Mouse (Mus musculus): ENCODE measurements at regions not wholly inside any gene's neighbourhood (a gene's known extent, or its start where the extent isn't known, plus 50 kb on each side); places are given as distances from the start of the nearest gene placed in this dataset.

DNA sequence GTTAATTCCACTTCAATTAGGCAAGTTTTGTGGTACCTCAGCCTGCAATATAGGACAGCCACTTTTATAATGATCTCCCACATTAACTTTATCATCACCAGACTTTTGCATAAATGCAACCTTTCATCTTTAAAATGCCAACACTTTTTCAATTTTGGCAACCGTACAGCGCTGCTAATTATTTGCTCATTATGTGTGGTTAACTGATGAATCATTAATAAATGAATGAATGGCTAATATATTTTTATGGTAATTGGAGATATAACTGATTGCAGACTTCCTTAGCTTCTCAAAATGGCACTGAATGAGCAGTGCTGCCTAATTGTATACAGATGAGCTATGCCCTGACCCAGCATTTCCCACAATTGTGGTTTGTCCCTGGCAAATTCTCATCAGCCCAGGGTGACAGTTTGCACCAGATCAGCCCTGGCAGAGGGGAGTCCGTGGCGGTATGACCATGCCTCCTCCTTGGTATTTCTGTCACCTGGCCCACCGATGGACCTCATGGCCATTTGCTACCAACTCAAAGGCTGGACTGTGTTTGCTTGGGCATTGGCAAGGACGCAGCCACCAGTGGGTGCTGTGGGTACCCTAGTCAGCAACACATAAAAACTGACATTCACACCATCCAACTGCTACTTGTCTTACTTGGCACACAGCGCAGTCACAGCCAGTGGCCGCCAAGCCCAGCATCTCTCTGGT, 173.7 kb upstream of the Lmo4 start:
- DNase-seq (ENCODE audit: low read depth, low spot score) = no peak

DNA sequence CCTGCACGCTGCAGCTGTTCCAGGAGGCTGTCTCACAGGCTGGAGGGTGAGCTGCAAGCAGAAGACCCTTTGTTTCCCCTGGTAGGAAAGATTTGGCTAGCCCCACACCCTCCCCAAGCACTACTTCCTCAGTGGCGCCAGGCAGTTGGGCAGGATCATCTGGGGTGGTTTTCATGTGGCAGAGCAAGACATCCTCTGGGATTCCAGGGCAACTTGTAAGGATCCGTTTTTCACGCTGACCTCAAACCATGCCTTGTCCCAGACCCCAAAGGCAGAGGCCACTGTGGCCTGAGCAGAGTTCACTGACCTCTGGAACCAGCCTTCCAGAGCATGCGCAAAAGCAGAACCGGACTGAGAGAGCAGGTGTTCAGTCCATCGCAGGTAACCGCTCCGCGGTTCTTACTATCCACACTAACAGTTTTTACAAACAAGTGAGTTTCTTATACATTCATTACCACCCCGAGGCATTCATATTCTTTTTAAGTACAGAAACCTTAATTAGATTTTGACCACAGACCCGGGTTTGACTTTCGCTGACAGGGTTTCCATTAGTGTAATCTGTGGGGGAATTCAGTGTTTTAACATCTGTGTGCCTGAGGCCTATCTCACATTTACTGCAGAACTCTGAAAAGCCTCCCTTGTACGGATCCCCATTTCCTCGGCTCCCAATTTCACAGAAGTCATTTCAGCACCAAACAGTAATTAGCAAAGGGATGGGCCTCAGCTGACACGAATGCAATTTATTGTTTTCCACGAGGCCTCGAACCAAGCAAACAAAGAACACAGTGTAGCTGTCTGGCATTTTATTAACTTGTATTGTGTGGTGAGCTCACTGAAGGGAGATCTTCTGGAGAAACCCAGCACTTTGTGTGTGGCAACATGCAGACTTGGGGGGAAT, 172.9 kb upstream of the Lmo4 start:
- no peak for DNase-seq (ENCODE audit: low read depth, low spot score)

DNA sequence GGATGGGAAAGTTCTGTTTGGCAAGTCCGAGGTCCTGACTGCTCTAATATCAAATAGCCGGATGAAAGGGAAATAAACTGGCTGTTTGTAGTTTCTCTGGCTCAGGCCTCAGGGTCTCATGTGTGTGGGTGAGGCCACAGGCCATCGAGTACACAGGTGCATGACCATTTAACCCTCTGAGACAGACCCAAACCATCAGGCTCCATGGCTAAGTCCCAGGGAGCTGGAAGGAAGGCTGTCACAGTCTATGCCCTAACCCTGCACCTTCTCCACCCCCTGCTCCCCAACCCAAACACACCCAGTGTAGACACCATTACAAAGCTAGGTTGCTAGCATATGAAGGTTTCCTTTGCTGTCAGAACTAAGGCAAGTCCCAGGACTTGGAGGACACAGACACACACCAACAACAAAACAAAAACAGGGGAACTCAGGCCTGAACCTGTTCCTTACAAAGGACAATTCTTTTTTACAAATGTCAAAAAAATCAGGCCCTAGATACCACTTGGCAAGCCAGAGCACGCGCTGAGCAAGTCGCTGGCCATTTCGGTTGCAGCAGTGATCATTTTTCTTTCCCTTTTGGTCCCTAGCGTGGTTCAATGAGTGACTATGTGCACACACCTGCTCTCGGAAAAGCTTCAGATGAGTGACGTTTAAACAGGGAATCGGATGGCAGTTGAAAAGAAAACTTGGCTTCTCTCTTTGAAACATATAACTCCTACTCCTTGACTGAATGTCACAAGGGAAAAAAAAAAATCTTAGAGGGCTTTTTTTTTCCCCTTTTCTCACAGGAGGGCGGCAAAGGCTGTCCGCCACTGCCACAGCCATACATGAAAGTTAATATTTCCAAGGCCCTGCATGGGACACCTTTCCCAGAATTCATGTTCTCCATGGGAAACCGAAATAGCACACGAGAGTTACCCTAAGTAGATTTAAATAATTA, 171.7 kb upstream of the Lmo4 start:
- no peak for DNase-seq (ENCODE audit: low read depth, low spot score)

DNA sequence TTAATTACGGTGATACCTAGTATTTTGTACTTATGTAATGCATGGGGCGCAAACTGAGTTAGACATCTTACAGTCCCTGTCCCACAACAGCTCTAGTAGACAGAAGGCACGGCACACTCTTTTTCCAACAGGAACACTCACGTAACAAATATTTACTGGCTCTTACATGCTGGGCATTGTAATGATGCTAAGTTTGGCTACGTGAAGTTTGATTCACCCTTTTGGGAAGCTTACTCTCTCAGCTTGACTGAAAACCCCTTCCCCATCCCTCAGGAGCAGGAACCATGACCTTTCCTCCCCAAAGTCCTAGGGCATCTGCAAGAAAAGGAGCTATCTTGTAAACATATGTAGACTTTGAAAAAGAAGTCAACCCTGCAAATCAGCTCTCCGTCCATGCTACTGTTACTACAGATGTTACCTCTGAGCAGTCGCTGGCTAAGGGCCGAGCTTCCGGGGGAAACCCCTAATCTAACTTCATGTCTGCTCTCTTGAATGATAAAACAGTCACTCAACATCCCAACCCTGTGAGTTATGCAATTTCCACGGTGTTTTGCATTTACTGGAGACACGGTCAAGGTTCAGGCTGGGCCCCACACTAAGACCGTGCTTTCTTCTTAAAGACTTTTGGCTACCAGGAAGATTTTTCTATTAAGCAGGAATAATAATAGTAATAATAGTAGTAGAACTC, 170.8 kb upstream of the Lmo4 start:
- no peak for DNase-seq (ENCODE audit: low read depth, low spot score)

DNA sequence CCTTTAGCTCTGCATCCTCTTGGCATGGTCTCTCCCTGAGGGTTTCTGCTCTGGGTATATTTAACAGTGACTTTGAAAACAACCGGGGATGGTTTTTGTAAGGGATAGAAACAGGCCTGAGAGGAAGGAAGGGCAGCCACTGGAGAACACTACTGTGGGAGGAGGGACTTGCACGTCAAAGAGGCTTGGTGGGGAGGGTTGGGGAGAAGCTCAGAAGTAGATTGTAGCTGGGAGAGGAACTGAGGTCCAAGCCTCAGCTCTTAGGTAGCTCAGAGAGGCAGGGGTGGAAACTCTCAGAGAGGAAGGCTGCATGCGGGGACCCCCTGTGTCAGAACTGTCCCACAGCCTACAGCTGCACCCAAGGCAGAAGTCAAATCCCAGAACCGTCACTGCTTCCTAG, 163.3 kb upstream of the Lmo4 start:
- DNase-seq (ENCODE audit: low read depth, low spot score) = no peak

DNA sequence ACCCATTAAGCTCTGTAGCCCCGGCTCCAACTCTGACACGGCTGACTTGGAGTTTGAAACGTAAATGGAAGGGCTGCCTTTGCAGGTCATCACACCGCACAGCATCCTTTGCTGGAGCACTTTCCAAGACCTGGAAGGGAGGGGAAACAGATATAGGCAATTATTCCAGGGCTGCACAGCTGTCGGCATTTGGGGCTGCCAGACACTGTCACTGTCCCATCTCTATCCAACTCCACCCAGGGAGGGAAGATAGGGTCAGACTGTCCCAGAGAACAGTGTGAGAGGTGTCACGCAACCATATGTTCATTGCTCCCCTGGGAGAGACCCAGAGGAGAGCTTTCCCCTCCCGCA, 162.7 kb upstream of the Lmo4 start:
- DNase-seq (ENCODE audit: low read depth, low spot score) = no peak

DNA sequence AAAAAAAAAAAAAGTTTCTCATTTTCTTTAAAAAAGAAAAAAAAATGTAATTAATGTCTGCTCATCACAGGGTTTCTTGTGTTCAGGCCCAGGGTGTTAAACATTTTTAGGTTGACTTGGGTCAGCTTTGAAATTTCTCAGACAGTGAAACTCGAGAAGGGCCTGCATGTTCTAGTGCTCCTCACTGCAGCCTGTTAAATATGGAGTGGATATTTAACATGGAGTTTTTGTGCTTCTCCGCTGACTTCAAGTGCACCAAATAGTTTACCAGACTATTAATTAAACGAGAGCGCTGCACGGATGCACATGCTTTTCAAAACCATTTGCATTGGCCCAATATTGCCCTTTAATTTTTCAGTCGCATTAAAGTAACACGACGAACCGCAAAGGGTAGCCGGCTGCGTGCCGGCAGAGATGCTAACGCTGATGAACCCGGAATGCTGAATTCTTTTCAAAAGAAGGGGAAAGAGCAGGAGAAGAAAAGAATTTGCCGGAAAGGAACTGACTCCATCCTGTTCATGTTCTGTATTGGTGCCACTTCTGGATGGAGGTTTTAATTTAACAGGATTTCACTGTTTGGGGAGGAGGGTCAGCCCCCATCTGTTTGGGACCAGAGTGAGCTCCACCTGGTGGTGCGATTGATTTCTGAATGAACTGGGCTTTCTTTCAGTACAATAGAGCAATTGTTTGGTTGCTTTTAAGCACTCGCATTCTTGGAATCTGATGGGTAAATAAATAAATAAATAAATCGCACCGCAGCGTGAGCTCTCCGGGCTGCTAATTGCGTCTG, 162.2 kb upstream of the Lmo4 start:
- DNase-seq (ENCODE audit: low read depth, low spot score) = no peak

DNA sequence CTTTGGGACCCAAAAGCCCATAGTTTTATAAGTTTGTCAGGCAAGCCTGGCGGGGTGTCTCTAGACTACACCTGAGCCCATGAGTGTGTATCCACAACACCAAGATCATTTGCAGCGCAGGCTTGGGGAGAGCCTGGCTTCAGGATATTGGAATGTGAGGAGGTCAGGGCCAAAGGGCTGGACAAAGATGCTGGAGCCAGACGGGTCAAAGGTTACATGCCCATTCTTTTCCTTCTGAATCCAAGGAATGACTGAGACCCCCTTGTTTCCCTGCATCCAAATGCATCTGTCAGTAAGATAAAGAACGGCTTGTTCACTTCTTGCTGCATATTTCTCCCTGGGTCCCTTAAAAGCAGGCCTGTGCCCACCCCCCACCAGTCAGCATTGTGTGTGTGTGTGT, 160.9 kb upstream of the Lmo4 start:
- no peak for DNase-seq (ENCODE audit: low read depth, low spot score)

DNA sequence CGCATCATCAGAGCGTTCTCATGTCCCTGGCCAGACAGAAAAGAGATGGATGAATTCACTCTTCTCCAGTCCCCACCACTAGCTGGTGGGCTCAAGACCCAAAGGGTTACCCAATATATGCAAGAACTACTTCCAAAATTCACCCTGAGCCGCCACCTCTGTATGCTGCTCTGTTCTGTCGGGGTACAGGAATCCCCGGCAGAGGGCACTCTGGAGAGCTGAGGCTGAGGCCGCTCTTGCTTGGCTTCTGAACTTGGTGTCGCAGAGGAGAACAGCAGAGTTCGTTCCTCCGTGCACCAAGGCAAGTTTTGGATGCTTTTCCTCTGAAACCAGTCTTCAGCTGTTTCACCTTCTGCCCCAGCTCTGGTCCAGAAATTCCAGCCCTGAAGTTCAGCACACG, 157.5 kb upstream of the Lmo4 start:
- no peak for DNase-seq (ENCODE audit: low read depth, low spot score)

DNA sequence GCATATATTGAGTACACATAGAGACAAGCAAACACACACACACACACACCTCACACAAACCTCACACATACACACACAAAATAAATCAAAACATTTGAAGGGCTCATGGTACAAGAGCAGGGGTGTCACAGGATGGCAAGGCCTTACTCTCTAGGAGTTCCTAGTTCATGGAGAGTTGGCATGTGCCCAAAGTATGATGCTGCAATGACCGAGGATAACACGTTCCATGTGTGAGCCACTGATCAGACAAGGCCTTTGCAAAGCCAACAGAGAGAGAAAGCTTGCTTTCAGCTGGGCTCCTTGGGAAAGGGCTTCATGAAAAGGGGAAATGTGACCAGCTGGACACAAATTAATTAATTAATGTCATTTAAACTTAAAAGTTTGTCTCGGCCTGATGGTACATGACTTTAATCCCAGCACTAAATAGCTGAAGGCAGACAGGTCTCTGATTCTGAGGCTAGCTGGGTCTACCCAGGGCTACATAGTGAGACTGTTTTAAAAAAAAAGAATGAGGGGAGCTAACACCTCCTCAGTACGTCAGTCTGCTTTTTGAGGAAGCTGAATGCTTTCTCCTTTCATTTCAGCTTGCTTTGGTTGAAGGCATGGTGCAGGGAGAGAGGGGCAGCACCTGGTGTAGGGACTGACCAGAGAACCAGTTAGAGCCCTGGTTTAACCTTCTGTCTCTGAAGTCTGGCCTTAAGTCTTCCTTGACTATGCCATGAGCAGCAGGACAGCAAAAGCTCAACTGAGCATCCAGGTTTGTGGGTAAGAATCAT, 156.4 kb upstream of the Lmo4 start:
- no peak for DNase-seq (ENCODE audit: low read depth, low spot score)

DNA sequence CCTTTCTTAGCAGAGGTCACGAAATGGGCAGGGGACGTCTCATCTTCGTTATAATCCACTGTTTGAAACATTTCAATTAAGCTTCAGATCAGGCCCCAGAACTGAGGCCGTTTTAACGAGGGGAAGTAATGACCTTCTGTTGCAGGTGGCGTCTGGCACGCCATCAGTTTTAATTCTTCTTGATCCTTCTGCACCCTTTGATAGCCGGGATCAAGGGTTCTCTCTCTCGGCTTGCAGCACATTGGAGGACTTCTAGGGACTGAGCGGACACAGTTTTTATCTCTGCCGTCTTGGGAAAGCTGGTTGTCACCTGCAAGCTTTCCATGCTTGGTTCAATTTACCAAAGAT, 151.9 kb upstream of the Lmo4 start:
- DNase-seq (ENCODE audit: low read depth, low spot score) = no peak

DNA sequence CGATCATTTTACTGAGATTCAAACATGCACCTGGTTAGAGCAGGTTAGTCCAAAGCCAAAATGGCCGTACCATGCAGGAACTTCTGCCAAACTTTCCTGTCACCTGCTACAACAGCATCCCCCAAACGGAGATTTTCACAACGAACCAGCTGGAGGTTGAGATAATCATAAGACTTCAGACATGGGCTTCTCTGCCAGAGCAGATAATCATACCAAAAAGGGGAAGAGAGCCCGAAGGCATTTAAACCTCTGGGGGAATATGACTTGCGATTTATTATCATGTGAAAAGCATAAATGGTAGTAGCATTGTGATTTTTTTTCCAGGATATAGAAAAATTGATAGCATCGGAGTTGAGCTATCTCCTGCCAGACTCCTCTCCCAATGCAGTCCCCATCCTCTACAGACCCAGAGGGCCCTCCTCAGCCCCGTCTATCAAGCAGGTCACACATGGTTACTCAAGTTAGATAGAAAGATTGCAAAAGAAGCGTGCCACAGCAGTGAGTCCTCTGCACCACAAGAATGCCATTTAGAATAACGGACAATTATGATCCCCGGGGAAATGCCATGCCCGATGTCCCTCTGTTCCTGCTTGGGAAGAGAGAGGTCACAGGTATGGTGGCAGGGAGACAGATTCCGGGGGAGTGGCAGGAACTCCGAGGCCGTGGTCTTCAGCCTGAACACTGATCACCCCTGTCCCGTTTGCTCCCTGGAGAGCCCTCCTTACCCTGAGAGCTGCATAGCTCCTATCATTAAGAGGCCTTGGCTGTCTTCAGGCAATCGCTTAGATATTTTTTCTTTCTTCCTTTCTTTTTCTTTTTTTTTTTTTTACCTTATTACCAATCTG, 151.3 kb upstream of the Lmo4 start:
- no peak for DNase-seq (ENCODE audit: low read depth, low spot score)

DNA sequence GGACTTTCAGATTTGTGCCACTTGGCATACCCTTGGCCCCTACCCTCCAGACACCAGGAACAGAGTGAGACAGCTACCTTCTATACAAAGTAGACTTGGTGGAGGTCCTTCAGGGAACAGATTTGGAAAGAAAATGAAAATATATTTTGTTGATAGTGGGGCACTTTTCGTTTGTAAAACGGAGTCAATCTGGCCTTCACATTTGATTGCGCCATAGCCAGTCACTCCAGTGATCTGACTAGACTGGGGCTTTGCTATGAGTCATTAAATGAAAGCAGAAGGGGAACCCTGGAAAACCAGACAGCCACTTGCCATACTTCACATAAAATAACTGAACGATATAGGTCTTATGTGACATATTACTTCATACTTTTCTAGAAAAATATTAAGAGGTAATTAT, 147.5 kb upstream of the Lmo4 start:
- no peak for DNase-seq (ENCODE audit: low read depth, low spot score)

DNA sequence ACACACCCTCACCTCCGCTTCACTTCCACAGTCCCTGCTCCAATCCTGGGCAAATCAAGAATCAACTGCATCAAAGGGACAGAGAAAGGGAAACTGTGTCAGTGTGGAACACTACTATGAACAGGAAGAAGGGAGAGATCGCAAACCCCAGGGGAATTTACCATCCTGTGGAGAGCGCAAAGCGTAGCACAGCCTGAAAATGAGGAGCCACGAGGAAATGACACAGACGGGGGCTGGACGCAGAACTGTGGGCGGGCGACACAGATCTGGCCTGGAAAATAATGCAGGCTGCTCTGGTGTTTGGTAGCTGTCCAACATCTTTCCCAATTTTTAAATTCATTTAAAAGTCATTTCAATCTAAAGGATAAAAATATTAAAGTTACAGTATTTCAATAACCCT, 143.4 kb upstream of the Lmo4 start:
- DNase-seq (ENCODE audit: low read depth, low spot score) = no peak

DNA sequence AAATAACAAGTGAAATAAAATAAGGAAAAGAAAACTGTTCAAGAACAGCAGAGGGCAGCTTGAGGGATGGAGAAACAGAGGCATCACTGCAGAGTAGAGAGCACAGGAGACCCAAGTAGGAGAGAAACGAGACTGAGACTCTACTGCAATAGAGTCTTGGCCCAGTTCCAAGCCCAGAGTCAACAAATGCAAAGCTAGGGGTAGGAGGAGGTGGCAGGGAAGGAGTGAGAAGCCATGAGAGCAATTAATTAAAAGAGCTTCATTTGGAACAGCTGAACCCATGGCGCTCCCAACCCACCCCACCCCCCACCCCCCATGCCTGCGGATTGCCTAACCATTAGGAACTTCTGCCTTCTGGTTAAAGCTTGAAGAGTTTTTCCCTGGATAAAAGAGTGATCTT, 130.2 kb upstream of the Lmo4 start:
- no peak for DNase-seq (ENCODE audit: low read depth, low spot score)

DNA sequence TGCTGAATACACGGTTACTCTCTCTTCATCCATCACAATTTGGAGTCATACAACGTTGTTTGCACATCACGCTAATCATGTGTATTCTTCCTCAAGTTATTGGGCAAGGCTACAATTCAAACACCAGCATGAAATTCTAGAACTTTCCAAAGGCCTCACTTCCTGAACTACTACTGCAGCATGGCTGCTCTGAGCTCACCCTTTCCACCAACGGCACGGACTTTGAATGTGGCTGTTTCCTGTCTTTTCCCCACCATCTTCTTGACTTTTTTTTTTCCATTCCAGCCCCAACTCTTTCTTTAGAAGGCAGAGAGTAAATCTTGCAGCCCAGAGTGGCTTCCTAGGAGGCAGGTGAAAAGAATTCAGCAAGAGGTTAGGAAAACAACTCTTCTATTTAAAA, 129.2 kb upstream of the Lmo4 start:
- DNase-seq (ENCODE audit: low read depth, low spot score) = no peak

DNA sequence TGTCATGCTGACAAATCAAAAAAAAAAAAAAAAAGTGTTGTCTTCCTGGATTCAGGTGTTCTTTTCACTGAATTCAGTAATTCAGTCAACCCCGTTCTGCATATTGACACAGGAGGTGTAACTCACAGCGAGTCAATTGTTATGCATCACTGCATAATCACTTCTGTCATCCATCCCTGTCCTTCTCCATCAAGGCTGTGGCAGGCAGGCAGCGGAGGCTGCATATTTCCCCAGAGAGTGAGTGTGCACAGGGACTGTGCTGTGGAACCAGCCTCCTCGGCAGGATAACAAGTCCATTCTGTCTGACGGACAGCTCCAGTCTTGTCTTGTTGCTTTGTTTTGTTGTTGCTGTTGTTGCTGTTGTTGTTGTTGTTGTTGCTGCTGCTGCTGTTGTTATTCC, 127.3 kb upstream of the Lmo4 start:
- no peak for DNase-seq (ENCODE audit: low read depth, low spot score)

DNA sequence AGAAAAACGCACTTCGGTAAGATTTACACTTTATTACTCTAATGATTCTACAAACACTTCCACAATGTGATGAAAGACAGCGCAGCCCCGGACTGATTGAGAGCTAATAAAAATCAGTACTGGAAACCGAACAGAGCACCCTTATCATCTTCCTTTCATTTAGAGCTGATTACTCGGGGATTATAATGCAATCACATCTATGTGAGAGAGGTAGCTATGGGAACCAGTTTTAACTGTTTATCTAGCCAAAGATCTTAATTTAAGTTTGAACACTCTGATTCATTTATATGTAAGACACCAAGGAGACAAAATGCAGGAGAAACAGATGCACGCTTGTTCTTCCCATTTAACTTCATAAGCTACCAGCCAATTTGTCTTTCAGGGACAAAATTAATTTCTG, 124.1 kb upstream of the Lmo4 start:
- no peak for DNase-seq (ENCODE audit: low read depth, low spot score)

DNA sequence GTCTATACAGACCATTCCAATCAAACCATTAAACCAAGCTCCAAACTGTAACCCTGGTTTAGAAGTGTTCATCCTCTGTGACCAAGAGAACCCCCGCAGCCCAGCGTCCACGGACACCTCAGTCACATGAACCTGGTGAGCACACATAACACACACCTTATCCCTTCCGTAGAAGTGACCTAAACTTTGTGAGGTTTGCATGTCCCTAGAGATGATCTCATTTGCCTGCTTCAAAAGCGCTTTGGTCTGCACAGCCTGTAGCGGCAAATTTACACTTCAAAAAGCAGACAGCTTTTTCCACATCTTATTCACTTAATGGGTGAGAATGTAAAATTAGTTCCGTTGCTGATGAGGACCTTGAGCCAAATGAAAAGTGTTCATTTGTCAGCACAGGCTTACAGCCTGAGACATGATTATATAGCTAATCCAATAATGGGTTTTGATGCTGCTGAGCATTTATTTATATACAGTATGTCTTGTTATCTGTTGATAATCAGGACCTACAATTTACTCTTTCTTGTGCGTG, 122.3 kb upstream of the Lmo4 start:
- no peak for DNase-seq (ENCODE audit: low read depth, low spot score)
